Mouse (Mus musculus): ENCODE measurements at regions not wholly inside any gene's neighbourhood (a gene's known extent, or its start where the extent isn't known, plus 50 kb on each side); places are given as distances from the start of the nearest gene placed in this dataset.
A peak's percentile ranks its signal among the peaks of the same experiment; 100 is the strongest.

DNA sequence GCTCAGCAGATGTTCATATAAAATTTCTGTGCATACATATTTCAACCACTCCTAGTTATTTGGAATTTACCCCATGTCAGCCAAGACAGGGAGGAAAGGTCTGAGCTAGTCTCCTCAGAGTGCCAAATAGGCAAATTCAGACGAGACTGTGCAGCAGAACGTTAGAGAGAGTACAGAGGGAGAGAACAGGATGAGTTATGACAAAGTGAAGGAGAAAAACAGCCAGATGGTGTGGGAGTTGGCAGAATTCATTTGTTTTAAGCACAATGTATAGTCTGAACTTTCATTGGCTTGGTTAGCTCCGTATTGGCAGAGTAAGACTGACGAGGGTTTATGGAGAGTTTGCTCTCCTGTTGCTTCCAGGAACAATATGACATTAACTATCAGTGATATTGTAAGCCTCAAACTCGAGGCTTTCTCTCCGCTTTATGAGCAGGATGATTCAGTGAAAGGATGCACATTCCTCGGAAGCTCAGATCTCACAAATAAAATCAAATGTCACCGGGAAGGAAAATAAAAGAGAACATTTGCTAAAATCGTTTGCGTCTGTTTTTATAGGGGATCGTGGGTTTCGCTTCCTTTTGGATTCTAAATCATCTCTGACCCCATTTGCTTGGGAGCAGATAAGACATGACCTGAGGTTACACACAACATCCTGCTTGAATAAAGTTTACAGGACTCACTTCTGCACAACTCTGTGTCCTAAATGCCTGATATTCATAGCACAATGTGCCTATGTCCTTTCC is 435.8 kb upstream of the Dph6 start:
- no peak overlapping the region for H3K4me2 ChIP-seq (ENCODE audit: low read depth)
- DNase-seq (ENCODE audit: low spot score) (no peak), ATAC-seq (ENCODE audit: insufficient read depth, low FRiP score, low TSS enrichment) (no peak)
- no peaks in the 10 kb centered on the region for H3K9me3 ChIP-seq (ENCODE audit: control insufficient read depth, low read length)
- no peak overlapping the region for H3K4me3 ChIP-seq (ENCODE audit: low read depth, low read length)
- H3K27ac ChIP-seq (ENCODE audit: low read depth, low read length) = no peak overlapping the region
- H3K4me1 ChIP-seq (ENCODE audit: control insufficient read depth, insufficient read depth, low read length) = no peaks in the 10 kb centered on the region
- H3K9ac ChIP-seq (ENCODE audit: low read length) = no peak overlapping the region
- 48% methylated on average over 12 of the region's 12 CpGs for WGBS
- H3K36me3 ChIP-seq (ENCODE audit: control insufficient read depth, insufficient read depth, low read length) = no peaks in the 10 kb centered on the region
- no peaks in the 10 kb centered on the region for H3K27me3 ChIP-seq (ENCODE audit: control insufficient read depth, insufficient read depth, low read length)

GRCm38 (mm10) chr2:115095351-115095750 is 440.6 kb upstream of the Dph6 start:
- no peak for DNase-seq (ENCODE audit: low spot score)
- Histone ChIP-seq H3K4me2 (ENCODE audit: low read depth) (no peak overlapping the region), H3K4me3 (ENCODE audit: low read depth, low read length) (no peak overlapping the region), H3K36me3 (ENCODE audit: control insufficient read depth, insufficient read depth, low read length) (no peaks in the 10 kb centered on the region), H3K4me1 (ENCODE audit: control insufficient read depth, insufficient read depth, low read length) (no peaks in the 10 kb centered on the region), H3K27ac (ENCODE audit: low read depth, low read length) (no peak overlapping the region), H3K9me3 (ENCODE audit: control insufficient read depth, low read length) (no peaks in the 10 kb centered on the region), H3K27me3 (ENCODE audit: control insufficient read depth, insufficient read depth, low read length) (no peaks in the 10 kb centered on the region), H3K9ac (ENCODE audit: low read length) (no peak overlapping the region)
- whole genome bisulfite sequencing = 78% methylated on average over 12 of the region's 12 CpGs
- ATAC-seq (ENCODE audit: insufficient read depth, low FRiP score, low TSS enrichment) = no peak

DNA sequence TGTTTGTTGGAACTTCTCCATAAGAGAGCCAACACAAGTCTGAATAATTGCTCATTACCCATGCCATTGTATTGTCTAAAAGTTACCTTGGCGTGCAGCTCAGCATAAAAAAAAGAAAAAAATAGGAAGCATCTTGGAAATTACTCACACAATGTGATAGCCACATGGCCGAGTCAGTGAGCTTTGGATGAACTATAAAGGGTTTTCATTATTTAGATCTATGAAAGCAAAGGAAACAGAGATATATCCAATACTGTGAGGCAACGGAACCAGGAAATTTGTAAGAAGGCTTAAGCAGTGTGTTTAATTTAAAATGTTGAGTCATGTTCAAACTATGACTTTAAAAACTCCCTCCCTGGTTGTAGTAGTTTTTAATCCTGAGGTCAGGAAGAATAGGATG is 446.7 kb upstream of the Dph6 start:
- H3K27me3 ChIP-seq (ENCODE audit: control insufficient read depth, insufficient read depth, low read length) = no peaks in the 10 kb centered on the region
- H3K27ac ChIP-seq (ENCODE audit: low read depth, low read length) = no peak overlapping the region
- WGBS = 84% methylated on average over 3 of the region's 3 CpGs
- H3K4me3 ChIP-seq (ENCODE audit: low read depth, low read length) = no peak overlapping the region
- H3K9ac ChIP-seq (ENCODE audit: low read length) = no peak overlapping the region
- H3K36me3 ChIP-seq (ENCODE audit: control insufficient read depth, insufficient read depth, low read length) = no peaks in the 10 kb centered on the region
- DNase-seq (ENCODE audit: low spot score) = no peak
- H3K4me1 ChIP-seq (ENCODE audit: control insufficient read depth, insufficient read depth, low read length) = no peaks in the 10 kb centered on the region
- H3K9me3 ChIP-seq (ENCODE audit: control insufficient read depth, low read length) = no peaks in the 10 kb centered on the region
- ATAC-seq (ENCODE audit: insufficient read depth, low FRiP score, low TSS enrichment) = no peak
- H3K4me2 ChIP-seq (ENCODE audit: low read depth) = no peak overlapping the region

GRCm38 (mm10) chr2:115119429-115120205 is 461.9 kb upstream of the BC052040 start:
- DNase-seq (ENCODE audit: low spot score) (no peak), ATAC-seq (ENCODE audit: insufficient read depth, low FRiP score, low TSS enrichment) (no peak)
- Histone ChIP-seq H3K9me3 (ENCODE audit: control insufficient read depth, low read length) (no peaks in the 10 kb centered on the region), H3K4me3 (ENCODE audit: low read depth, low read length) (no peak overlapping the region), H3K9ac (ENCODE audit: low read length) (no peak overlapping the region), H3K27ac (ENCODE audit: low read depth, low read length) (no peak overlapping the region), H3K36me3 (ENCODE audit: control insufficient read depth, insufficient read depth, low read length) (no peaks in the 10 kb centered on the region), H3K27me3 (ENCODE audit: control insufficient read depth, insufficient read depth, low read length) (no peaks in the 10 kb centered on the region), H3K4me1 (ENCODE audit: control insufficient read depth, insufficient read depth, low read length) (no peaks in the 10 kb centered on the region), H3K4me2 (ENCODE audit: low read depth) (no peak overlapping the region)
- 79% methylated on average over 9 of the region's 9 CpGs for WGBS

DNA sequence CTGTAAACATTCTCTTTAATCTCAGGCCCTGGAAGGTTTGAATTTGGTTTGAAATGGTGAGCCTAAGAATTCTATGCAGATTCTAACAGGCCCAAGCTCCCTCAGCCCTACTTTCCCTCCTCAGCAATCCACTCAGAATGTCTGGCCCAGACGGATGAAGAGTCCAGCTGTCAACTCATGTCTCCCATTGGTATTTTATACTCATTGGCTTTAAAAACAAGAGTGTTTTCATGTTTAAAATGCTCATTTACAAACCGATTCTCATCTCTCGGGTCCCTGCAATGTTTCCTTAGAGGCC is 461.4 kb upstream of the BC052040 start:
- H3K36me3 ChIP-seq (ENCODE audit: control insufficient read depth, insufficient read depth, low read length) = no peaks in the 10 kb centered on the region
- no peaks in the 10 kb centered on the region for H3K27me3 ChIP-seq (ENCODE audit: control insufficient read depth, insufficient read depth, low read length)
- no peak overlapping the region for H3K4me2 ChIP-seq (ENCODE audit: low read depth)
- no peak overlapping the region for H3K27ac ChIP-seq (ENCODE audit: low read depth, low read length)
- no peaks in the 10 kb centered on the region for H3K9me3 ChIP-seq (ENCODE audit: control insufficient read depth, low read length)
- no peaks in the 10 kb centered on the region for H3K4me1 ChIP-seq (ENCODE audit: control insufficient read depth, insufficient read depth, low read length)
- H3K4me3 ChIP-seq (ENCODE audit: low read depth, low read length) = no peak overlapping the region
- 45% methylated on average over 3 of the region's 3 CpGs for WGBS
- H3K9ac ChIP-seq (ENCODE audit: low read length) = no peak overlapping the region
- DNase-seq (ENCODE audit: low spot score) (no peak), ATAC-seq (ENCODE audit: insufficient read depth, low FRiP score, low TSS enrichment) (no peak)

DNA sequence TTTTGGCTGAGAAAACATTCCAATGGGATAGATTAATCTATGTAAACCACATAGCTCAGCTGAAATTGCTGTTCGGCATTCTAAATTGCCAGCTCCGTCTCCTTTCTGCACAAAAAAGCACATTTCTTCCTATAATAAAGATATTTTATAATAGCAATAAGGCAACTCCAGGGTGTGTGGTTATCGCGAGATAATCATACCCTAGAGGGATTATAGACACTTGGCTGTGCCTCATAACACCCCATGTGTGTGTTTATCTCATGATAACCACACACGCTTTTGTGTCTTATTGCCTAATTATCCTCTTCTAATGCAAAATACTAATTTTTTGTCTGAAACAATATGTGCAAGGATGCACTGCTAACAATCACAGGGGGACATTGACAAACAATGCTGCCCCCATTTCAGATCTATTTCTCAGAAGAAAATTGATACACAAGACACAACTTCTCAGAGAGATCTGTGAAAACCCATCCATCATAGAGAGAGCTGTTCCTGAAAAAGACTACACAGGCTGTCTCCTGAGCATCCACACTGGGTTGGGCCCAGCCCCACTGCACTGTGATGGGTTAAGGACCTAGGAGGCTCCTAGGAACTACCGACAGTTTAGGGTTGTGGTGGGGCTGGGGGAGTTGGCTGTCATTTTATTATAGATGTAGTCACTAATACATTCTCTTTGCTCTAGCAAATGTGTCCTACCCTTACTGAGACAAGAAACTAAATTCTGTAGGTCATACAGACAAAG is 454.7 kb upstream of the BC052040 start:
- H3K4me3 ChIP-seq (ENCODE audit: low read depth, low read length) = no peak overlapping the region
- 90% methylated on average over 6 of the region's 6 CpGs for WGBS

DNA sequence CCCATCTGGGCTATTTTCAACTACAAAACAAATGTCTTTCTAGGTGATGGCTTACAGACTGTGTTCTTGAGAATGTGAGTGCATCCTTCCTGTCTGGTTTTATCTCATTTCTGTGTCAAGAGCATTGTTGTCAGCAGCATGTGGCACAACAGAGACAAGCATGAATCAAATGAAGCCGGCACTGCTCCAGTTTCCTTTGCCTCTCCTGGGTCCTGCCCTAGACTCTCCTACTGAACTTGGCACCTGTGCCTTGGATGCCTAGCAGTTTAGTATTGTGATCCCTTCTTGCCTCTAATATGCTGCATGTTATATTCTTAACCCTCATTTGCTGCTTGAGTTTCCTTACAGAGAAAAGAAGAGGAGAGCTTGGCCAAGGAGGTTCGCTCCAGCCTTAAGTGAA is 449.8 kb upstream of the BC052040 start:
- Histone ChIP-seq H3K4me3 (ENCODE audit: low read depth, low read length) (no peak overlapping the region), H3K4me2 (ENCODE audit: low read depth) (no peak overlapping the region), H3K4me1 (ENCODE audit: control insufficient read depth, insufficient read depth, low read length) (no peaks in the 10 kb centered on the region), H3K36me3 (ENCODE audit: control insufficient read depth, insufficient read depth, low read length) (no peaks in the 10 kb centered on the region), H3K9ac (ENCODE audit: low read length) (no peak overlapping the region), H3K9me3 (ENCODE audit: control insufficient read depth, low read length) (no peaks in the 10 kb centered on the region), H3K27me3 (ENCODE audit: control insufficient read depth, insufficient read depth, low read length) (no peaks in the 10 kb centered on the region), H3K27ac (ENCODE audit: low read depth, low read length) (no peak overlapping the region)
- 25% methylated on average over 2 of the region's 2 CpGs for WGBS
- DNase-seq (ENCODE audit: low spot score) (no peak), ATAC-seq (ENCODE audit: insufficient read depth, low FRiP score, low TSS enrichment) (no peak; the same call in 1 of the 2 replicates)

More for the DNA sequence above, 454.7 kb upstream of the BC052040 start:
- Histone ChIP-seq H3K4me1 (ENCODE audit: control insufficient read depth, insufficient read depth, low read length) (no peaks in the 10 kb centered on the region), H3K9ac (ENCODE audit: low read length) (no peak overlapping the region), H3K27ac (ENCODE audit: low read depth, low read length) (no peak overlapping the region), H3K27me3 (ENCODE audit: control insufficient read depth, insufficient read depth, low read length) (no peaks in the 10 kb centered on the region), H3K4me2 (ENCODE audit: low read depth) (no peak overlapping the region), H3K36me3 (ENCODE audit: control insufficient read depth, insufficient read depth, low read length) (no peaks in the 10 kb centered on the region), H3K9me3 (ENCODE audit: control insufficient read depth, low read length) (no peaks in the 10 kb centered on the region)
- ATAC-seq (ENCODE audit: insufficient read depth, low FRiP score, low TSS enrichment) = no peak
- no peak for DNase-seq (ENCODE audit: low spot score)

GRCm38 (mm10) chr2:115132165-115132592 is 449.3 kb upstream of the BC052040 start:
- 14% methylated on average over 1 of the region's 1 CpGs for WGBS
- H3K9ac ChIP-seq (ENCODE audit: low read length) = no peak overlapping the region
- no peak overlapping the region for H3K4me2 ChIP-seq (ENCODE audit: low read depth)
- ATAC-seq (ENCODE audit: insufficient read depth, low FRiP score, low TSS enrichment) (peak; percentile 67), DNase-seq (ENCODE audit: low spot score) (no peak)
- no peaks in the 10 kb centered on the region for H3K27me3 ChIP-seq (ENCODE audit: control insufficient read depth, insufficient read depth, low read length)
- no peaks in the 10 kb centered on the region for H3K4me1 ChIP-seq (ENCODE audit: control insufficient read depth, insufficient read depth, low read length)
- no peak overlapping the region for H3K4me3 ChIP-seq (ENCODE audit: low read depth, low read length)
- H3K36me3 ChIP-seq (ENCODE audit: control insufficient read depth, insufficient read depth, low read length) = no peaks in the 10 kb centered on the region
- no peak overlapping the region for H3K27ac ChIP-seq (ENCODE audit: low read depth, low read length)
- no peaks in the 10 kb centered on the region for H3K9me3 ChIP-seq (ENCODE audit: control insufficient read depth, low read length)

All from neural tube, embryonic 11.5 days (tissue).